Mouse (Mus musculus): ENCODE data around the gene Lrrc10b.
A peak's percentile ranks its signal among the peaks of the same experiment; 100 is the strongest.

Gene Lrrc10b

DNA sequence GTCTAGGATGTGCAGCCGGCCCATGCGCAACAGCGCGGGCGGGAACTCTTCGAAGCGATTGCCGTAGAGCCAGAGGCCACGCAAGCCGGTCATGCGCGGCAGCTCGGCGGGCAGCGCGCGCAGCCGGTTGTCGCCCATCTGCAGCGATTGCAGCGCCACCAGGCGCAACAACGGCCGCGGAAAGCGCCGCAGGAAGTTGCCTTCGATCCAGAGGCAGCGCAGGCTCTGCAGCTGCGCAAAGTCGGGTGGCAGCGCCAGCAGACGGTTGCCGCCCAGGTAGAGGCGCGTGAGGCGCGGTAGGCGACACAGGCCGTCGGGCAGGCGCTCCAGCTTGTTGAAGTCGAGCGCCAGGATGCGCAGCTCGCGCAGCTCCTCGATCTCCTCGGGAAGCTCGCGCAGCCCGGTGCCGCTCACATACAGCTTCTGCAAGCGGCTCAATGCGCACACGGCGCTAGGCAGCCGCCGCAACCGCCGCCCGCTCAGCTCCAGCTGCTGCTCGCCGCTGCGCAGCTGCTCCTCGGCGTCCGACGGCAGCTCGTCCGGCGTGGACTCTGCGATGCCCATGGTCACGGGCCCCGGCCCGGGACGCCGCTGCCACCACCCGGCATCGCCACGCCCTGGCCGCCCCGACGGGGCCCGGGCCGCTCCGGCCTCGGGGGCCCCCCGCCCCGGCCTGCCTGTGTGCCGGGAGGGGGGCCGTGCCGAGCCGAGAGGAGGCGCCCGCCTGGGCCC, at the start of gene Lrrc10b:
Gene Lrrc10b (minus strand): TSS at position 722 of the 732 bp plus-strand sequence.
- DNase-seq, result peak; percentile 48

DNA sequence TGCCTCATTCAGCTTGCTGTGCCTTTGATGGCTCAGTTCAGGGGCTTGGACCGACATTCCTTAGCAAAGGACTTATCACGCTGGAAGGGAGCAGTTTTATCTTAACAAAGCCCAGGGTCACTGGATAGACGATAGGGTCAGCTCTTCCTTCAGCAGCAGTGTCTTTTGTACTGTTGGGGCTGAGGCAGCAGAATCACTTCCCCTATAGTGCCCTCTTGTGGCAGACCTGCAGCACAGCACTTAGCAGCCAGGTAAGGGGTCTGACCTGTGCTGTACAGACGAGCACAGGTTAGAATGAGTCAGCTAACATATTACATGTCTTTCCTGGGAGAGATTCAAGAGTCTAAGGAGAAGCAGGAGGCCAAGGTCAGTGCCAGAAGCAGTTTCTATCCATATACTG, 45.3 kb upstream of the Lrrc10b start:
- peak; percentile 44 for DNase-seq

DNA sequence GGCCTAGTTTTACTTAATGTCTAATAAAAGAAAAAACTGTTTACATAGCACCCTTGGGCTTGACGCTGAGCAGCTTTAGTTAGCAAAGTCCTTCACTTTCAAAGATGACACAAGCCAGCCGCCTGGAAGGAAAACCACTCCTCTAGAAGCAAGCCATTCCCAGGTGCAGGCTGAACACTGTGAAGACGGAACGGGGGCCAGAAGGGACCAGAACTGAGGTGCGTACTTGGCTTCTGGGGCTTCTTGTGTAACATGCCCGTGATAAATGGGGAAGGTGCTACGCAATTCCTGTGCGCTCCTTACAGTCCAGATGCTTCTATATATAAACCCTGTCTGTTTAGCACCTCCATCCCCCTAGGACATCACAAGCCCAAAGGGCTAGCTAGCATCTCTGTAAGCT, 43.3 kb upstream of the Lrrc10b start:
- no peak for DNase-seq

DNA sequence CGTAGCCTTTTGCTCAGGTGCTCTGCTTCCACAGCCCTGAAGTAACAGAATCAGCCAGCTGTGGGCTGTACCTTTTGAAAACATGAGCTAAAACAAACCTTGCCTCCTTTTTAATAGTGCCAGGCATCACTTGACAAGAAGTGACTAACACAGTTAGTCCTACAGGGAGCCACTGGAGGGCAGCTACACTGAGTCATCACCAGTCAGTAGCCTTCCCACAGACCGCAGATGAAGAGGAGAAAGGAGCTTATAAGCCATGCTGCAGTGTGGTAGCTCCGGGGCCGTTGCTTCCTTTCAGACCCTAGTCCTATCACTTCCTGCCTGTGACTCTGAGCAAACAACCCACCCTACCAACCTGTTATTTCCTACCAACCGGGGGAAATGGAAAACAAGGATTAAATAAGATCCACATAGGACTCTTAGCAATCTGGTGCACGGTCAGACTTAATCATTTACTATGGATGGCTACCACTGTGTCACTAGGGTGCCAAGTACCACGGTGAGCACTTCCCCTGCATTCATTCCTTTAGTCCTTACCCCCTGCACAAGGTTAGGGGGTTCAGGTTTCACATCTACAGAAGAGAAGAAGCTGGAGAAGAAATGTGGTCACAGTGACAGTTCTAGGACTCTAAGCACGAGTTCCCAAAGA, 40.4 kb upstream of the Lrrc10b start:
- no peak for DNase-seq

DNA sequence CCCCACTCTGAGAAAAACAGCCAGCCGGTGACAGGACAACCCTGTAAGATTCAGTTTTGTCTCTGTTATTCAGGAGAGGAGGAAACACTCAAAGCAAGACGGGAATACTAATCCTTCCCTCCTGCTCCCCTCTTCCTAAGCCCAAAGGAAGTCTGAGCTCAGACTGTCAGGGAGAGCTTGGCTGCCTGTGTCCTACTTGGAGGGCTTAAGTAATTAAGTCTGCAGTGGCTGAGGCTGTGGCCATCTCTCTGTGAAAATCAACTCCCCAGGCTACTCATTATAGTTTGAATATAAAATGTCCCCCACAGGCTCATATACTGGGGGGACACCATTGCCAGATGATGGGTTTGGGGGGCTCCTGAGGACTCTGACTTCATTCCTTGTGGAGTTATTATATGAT, 39.7 kb upstream of the Lrrc10b start:
- DNase-seq, result no peak

DNA sequence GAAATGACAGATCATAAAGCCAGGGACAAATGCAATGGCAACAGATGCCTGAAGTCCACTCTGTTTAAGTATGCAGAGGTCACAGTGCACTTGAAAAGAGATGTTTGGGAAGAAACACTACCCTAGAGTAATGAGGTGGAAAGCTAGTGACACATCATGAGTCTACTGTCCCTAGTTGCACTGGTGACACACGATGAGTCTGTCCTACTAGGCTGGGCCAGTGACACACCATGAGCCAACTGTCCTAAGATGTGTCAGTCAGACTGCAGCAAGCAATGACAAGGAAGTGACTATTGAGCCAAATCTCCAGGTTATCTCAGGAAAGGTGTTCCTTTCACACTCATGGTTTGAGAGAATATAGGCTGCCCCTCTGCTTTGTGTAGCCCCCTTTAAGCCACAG, 38.4 kb upstream of the Lrrc10b start:
- no peak for DNase-seq

DNA sequence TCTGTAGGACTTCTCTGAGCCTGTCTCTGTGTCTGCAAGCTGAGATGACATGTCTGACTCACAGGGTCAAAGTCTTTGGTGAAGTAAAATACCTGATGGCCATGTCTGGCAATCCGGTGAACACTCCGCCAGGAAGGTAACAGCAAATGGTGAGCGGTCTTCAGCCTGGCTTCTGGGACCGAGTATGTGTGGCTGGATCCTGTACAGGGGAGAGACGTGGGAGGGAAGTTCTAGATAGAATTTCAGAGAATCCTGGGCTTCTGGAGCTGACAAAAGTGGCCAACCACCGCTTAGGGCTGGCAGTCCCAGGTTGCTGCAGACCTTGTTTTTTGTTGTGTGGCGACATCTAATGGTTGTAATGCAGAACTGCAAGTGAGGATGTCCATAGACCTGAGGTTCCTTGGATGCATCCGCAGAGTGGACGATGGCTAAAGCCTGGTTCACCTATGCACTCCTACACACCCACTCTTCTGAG, 29.0 kb upstream of the Lrrc10b start:
- DNase-seq, result peak; percentile 45

DNA sequence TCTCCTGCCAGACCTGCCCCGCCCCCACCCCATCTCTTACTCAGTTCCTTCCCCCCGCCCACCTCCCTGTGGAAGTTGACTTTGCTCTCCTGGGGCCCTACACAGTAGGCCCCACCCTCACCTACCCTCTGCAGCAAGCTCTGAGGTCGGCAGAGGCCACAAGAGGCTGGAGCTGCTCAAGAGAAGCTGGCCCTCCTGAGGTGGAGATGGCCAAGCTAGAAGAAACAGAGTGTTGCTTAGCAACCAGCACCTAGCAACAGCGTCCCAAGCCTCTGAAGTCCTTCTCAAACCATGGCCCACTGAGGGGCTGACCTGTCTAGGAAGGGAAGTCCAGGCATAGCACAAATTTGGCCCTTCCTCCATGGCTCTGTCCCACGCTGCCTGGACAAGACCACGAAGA, 25.4 kb upstream of the Lrrc10b start, which contains the start of gene Ppp1r32:
Gene Ppp1r32 (minus strand): TSS at position 226 of the 400 bp plus-strand sequence.
- no peak for DNase-seq

DNA sequence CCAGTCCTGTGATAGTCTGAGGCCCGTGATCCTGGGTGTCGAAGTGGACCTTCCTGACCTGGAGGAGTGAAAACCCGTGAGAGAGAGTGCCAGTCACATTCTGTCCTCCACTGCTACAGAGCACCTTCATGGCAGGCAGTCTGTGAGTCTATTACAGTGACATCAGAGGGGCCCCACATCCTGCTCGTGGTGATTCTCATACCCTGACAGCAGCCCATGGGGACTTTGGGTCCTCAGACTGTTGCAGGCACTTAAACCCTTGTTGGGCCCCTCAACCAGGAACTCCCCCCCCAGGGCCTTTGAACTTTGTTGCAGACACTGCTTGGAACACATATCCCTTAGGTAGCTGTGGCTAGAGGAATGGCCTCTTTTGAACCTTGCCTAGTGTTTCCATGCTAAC, 22.3 kb upstream of the Lrrc10b start:
- DNase-seq, result no peak

DNA sequence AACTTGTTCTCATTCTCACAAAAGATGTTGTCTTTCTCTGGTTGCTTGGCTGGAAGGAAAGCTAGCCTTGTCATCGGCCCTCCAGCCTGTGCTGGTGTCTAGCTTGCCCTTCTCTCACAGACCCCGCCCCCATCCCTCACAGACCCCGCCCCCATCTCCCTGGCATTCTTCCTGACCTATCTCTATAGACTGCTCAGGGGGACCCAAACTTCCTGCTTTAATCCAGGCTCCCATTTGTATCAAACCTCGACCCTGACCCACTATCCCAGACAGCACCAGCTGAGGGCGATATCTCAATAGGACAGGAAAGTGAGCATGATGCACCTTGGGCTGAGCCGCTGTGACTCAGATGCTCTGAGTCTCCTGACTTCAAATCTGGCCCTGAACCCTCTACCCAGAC, 16.5 kb upstream of the Lrrc10b start:
- DNase-seq, result no peak

DNA sequence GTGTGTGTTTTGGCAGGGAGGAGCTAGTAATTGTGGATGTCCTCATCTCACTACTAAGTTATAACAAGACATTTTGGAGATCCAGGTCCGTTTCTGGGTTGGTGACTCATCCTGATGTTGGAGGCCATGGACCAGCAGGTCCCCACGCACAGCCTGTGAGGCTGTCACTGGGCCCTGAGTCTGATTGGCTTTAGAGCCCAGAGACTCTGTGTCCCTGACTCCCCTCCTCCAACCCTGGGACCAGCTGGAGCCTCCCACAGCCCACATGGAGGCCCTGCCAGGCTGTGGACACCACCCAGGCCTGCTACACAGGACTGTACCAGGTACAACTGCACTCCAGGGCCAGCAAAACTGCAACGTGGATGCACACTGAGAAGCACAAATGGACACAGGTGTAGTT, 15.7 kb upstream of the Lrrc10b start:
- DNase-seq, result no peak

DNA sequence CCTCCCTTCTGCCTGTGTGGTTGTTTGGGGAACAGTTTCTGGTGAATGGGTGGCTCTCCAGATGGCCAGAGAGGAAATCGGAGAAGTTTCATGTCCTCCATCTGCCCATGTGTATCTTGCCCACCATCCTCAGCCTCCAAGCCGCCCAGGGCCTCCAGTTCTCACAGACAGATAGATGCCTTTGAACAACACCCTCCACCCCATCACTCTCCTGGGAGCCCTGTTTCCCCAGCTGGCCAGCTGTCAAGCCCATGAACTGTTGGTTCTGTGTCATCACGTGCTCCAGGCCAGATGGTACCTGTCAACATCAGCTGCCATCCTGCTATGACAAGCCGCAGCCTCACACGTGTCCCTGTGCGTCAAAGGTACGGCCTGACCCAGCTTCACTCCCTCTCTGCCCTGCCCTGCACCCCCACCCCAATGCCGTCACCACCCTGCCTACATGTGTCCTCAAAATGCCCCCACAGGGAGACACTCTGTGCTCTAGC, 11.9 kb upstream of the Lrrc10b start:
- DNase-seq, result no peak

DNA sequence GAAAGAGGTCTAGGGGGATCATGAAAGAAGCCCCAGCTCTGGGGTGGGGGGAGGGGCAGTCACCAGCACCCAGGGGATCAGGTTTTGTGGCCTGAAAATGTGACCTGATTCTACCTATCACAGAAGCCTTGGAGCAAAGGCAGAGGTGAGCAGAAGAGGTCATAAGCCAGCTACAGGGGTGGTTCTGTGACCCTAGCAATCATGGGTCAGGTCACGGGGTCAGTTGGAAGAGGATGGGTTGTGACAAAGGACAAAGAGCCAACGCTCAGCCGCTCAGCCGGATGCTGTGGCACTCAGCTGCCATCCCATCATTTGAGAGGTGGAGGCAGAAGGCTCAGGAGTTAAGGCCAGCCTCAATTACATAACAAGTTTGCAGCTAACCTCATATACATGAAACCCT, 7.2 kb upstream of the Lrrc10b start:
- no peak for DNase-seq

DNA sequence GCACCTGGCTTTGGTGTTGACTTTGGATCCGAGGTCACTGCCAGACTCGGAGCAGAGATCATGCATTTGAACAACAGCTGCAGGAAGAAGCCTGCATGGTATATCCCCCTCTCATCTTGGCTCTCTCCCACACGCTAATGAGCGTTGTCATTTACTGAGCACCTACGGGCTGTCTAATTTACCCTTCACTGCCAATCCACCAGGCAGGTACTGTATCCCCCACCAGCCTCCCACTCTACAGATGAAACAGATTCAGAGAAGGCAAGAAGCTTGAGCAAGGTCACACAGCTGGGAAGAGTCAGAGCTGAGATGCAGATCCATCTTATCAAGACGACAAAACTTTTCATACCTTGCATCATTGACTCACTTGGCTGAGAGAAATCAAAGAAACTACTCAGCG, 4.3 kb upstream of the Lrrc10b start:
- DNase-seq, result no peak

DNA sequence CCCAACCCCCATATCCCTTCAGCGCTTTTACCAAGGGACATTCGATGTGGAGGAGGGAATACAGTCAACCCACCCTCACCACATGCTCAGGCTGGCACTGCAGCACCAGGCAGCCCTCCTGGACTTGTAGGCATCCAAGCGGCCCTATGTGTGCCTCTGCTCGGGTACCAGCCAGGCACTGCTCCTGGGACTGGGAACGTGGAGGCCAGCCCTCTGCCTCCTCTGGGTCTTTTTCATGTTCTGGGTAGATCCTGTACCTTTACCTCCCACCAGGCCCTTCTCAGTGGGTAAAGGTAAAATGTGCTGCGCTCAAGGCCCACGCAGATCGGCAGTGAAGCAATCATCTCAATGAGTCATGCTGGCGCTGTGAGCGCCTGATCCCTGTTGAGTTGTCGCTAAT, 2.6 kb upstream of the Lrrc10b start:
- no peak for DNase-seq

DNA sequence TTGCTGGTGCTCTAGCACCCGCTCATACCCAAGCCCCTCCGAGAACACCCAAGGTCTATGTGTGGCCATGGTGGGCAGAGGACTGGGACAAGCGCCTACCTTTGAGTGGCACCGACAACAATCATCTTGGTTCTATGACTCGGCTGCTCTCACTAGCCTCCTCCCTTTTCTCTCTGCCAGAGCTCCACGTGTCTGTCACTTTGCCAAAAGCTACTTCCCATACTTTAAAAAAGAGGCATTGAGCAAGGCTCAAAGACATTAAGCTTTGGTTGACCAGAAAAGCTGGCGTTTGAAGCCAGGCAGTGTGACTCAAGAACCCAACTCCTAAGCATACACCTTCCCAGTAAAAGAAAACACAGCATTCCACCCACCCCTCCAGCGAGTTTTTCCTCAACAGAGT, 823 bp upstream of the Lrrc10b start:
- no peak for DNase-seq

DNA sequence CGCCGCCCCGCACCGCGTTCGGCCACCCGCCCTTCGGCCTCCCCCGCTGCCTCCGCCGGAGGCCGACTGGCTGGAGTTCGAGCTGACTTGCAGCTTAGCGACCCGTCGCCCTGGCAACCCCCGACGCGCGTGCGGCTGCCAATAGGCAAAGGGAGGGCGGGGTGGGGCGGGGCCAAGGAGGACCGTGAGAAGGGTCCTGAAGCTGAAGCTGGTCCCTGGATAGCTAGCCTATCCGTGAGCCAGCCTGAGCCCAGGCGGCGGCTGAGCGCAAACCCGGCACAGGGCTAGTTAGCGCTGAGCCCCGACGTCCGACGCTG, 169 bp upstream of the Lrrc10b start:
- DNase-seq, result peak; percentile 73

DNA sequence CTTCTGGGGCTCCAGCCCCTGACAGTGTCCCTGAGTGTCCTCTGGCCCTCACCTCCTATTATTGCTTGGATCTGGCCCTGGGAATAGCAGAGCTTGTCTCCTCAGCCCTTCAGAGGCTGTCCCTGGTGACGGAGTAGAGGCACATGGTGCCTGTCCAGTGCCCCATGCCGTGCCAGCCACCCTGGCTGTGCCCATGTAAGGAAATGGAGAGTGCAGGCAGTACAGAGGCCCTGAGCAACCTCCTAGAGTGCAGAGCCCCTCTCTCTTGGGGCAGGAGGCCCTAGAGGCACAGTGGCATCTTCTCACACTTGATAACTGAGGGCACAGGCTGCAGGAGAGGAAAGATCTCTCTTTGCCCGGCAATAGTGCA, 1.9 kb downstream of the Lrrc10b start:
- no peak for DNase-seq

DNA sequence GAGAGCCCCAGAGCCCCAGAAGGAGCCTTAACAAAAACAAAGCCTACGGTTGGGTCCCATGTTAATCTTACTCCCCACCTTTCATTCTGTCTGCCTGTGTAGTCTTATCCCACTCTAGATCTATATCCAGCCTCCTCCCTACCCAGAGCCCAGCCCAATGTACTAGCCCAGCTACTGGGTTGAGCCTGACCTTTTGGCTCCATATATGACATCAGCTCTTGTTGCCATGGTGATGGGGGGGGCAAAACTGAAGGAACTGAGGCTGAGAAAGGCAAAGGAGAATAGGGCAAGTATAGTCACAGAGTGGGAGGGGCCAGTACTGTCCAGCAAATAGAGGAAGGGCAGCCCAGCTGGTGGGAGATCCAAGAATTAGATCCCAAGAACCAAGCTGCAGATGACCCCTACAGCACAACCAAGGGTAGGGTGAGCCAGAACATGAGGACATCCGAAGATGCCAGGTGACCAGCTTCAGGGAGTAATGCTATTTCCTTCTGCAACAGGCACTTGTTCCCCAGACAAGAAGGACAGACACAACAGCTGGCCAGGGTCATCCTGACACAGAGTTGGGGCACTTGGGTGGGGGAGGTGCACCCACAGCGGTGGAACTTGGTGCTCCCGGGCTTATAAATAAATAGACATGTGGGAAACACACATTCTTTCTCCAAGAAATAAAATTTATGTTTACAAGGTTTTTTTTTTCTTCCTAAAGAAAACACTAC, 2.4 kb downstream of the Lrrc10b start:
- DNase-seq, result no peak

DNA sequence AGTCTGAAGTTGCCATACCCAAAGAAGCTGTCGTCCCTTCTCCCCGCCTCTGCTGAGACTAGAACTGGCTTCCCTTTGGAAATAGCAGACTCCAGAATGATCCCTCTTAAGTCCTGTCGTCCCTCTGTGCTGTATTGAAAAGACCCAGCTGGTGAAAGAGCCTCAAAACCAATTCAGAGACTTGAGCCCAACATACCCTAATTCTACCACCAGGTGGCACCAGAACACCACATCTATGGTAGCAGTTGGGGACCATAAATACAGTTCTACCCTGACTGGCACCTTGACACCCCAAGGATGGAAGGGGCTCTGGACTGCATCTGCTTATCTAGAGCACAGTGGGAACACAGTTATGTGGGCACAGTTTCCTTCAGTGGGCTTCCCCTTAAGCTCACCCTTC, 7.6 kb downstream of the Lrrc10b start:
- peak; percentile 69 for DNase-seq

DNA sequence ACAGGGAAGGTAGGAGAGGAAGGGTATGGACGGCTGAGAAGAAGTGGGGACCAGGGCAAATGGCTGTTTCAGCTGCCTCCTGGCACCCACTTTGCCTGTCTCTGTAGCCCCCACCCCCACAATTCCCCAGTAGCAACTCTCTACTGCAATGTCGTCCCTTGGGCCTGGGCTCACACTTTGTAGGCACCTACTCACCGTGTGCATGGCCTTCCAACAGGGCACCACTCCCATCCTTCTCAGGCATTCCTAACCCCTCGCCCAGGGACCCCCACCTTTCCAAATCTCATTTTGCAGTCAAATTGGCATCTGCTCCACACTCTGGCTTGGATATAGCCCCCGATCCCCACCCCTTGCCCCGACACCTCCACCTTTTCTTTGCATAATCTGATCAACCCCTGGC, 8.1 kb downstream of the Lrrc10b start:
- DNase-seq, result no peak

DNA sequence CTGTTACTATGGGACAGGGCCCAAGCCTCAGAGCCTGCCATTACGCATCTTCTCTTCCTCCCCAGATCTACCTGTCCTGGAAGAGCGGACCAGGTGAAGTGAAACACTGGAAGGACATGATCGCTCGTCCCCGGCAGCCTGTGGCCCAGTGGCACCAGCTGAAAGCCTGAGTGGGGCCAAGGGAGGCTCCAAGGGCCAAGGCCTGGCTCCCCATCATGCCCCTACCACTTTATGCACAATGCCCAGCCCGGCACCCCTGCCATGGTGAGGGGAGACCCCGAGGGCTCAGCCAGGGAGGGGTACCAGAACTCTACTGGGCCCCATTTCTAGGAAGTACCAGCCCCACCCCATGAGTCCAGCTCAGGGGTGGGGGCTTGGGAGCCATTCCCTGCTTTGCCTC, 9.0 kb downstream of the Lrrc10b start:
- no peak for DNase-seq

DNA sequence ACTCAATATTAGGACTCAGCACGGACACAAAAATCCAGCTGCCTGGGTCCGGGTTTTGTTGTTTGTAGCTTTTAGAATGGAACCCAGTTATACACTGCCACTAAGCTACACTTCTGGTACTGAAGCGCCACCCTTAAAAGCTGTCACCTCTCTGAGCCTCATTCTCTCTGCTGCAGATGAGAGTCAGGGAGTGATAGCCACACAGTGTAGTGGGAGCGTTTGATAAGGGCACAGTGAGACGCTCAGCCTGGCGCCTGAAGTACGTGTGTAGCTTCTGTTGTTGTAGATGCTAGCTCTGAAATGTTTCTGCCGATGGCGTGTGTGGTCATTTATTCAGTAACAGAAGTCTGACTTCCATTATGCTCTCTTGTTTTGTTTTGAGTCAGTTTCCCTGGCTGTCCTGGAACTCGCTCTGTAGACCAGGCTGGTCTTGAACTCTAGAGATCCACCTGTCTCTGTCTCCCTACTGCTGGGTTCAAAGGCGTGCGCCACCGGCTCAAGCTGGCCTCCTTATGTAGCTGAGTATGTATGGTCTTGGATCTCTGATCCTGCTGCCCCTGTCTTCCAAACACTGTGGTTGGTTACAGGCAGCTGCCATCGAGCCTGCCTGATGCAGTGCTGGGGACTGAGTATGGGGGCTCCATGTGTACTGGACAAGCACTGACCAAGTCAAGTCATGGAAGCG, 12.4 kb downstream of the Lrrc10b start:
- peak; percentile 70 for DNase-seq
